Mouse (Mus musculus): ENCODE measurements around the gene Fbxo45. TPM values are rescaled to one million over a fixed set of nuclear protein-coding genes. Genes with fewer than 3 reads are reported as not detected.
"Not testable (repeated sequence)": the region's sequence is repeated elsewhere in the genome, so short reads cannot be mapped to it uniquely, and the experiment has no call there.

The Fbxo45 gene
- 20.5 and 21.8 TPM in 2 replicates for polyA plus RNA-seq (2015; fragmentation: Nextera tagmentation; extraction: Ambion mirVana)

DNA sequence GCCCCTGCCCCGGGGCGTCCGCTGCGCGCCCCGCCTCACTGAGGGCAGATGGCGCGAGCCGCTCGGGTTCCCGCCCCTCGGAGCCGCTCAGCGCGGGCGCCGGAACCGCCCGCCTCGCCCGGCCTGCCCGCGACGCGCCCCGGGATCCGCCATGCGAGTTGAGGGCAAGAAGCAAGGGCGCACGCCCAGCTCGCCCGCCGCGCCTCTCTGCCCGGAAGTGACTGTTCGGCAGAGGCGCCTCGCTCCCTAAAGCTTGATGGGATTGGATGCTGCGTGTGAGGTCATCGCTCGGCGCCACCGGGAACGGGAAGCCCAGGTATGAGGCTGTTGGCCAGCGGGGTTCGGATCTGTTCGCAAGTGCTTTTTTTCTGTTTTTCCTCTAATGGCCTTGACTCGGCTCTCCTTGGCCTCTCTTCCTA, at the start of gene Fbxo45, which contains the start of gene Wdr53:
Fbxo45 (minus strand) TSS at position 207 of the 419 bp plus-strand sequence.
Wdr53 (plus strand) TSS at position 276 of the 419 bp plus-strand sequence.
- ATAC-seq (ENCODE audit: low FRiP score, low read depth), result peak; percentile 99
- Histone ChIP-seq H3K4me1 (replicated peaks) (peaks cover 33% of the 10 kb centered on the region), H3K27ac (replicated peaks) (peak within 1 kb of the TSS; percentile 91), H3K4me3 (peak within 1 kb of the TSS; percentile 83), H3K9ac (peak within 1 kb of the TSS; percentile 83), H3K4me2 (peak within 1 kb of the TSS; percentile 78), H3K9me3 (no peaks in the 10 kb centered on the region), H3K27me3 (no peaks in the 10 kb centered on the region), H3K36me3 (peaks cover 2% of the 10 kb centered on the region; the same call in 1 of the 2 replicates)
- under 1% methylated on average over 43 of the region's 48 CpGs for WGBS

DNA sequence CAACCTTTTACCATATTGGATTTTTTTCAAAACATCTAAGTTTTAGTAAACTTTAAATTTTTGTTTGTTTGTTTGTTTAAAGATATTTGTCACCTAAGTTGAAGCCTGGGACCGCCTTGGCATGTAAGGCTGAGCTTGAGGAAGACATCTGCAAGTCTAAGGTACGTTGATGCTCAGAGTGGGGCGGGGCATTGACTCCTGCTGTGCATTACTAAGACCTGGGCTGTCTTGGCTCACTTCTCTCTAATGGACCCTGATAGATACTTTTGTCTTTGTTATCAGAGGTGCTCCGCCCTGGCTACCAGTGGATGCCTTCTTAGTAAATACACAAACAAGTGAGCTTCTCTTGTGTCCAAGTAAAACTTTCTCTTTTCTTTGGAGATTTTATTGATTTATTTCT, 44.9 kb upstream of the Fbxo45 start:
- no peak for ATAC-seq (ENCODE audit: low FRiP score, low read depth)
- Histone ChIP-seq H3K36me3 (peaks cover 52% of the 10 kb centered on the region), H3K9me3 (no peaks in the 10 kb centered on the region), H3K4me3 (no peak overlapping the region), H3K4me1 (replicated peaks) (no peaks in the 10 kb centered on the region), H3K27ac (replicated peaks) (no peak overlapping the region), H3K9ac (no peak overlapping the region), H3K4me2 (no peak overlapping the region), H3K27me3 (no peaks in the 10 kb centered on the region)
- 95% methylated on average over 4 of the region's 4 CpGs for WGBS

DNA sequence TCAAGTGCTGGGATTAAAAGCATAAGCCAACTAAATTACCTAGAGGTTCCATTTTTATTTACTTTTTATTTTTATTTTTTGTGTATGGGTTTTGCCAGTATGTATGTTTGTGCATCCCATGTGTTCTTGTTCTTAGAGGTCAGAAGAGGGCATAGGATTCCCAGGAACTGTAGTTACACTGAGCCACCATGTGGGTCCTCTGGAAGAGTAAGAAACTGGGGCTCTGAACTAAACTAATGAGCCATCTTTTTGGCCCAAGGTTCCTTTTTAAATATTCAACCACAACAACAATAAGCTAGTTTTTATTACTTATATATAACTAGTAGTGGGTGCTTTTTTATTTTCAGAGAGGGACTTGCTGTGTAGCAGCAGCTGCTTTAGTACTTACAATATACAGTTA, 35.6 kb upstream of the Fbxo45 start:
- no peak for ATAC-seq (ENCODE audit: low FRiP score, low read depth)
- no peak overlapping the region for H3K9ac ChIP-seq
- no peaks in the 10 kb centered on the region for H3K9me3 ChIP-seq
- peaks cover 40% of the 10 kb centered on the region for H3K4me1 ChIP-seq (replicated peaks)
- H3K4me2 ChIP-seq, result no peak overlapping the region
- H3K4me3 ChIP-seq, result no peak overlapping the region
- no peak overlapping the region for H3K27ac ChIP-seq (replicated peaks)
- no peaks in the 10 kb centered on the region for H3K27me3 ChIP-seq
- H3K36me3 ChIP-seq, result peaks cover 45% of the 10 kb centered on the region

DNA sequence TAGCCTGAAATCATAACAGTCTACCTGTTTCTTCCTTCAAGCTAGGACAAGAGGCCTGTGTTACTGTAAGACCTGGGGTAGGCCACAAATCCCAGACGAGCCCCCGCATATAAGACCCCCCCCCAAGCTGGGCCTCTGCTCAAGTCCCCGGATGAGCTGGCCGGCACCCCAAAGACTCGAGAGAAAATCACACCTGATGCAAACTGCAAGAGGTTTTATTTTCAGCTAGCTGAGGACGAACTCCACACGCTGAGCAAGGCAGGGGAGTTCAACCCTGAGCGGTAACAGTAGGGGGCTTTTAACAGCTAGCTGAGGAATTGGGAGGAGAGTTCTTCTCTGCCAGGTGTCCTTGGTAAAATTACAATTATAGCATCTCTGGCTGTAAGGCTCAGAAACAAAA, 33.3 kb upstream of the Fbxo45 start:
- no peak for ATAC-seq (ENCODE audit: low FRiP score, low read depth)
- Histone ChIP-seq H3K27me3 (no peaks in the 10 kb centered on the region), H3K9me3 (no peaks in the 10 kb centered on the region), H3K4me3 (peak overlapping the region; percentile 14), H3K9ac (no peak overlapping the region), H3K4me1 (replicated peaks) (peaks cover 45% of the 10 kb centered on the region), H3K27ac (replicated peaks) (no peak overlapping the region), H3K36me3 (peaks cover 26% of the 10 kb centered on the region), H3K4me2 (peak overlapping the region; percentile 63)
- WGBS, result 93% methylated on average over 8 of the region's 8 CpGs

DNA sequence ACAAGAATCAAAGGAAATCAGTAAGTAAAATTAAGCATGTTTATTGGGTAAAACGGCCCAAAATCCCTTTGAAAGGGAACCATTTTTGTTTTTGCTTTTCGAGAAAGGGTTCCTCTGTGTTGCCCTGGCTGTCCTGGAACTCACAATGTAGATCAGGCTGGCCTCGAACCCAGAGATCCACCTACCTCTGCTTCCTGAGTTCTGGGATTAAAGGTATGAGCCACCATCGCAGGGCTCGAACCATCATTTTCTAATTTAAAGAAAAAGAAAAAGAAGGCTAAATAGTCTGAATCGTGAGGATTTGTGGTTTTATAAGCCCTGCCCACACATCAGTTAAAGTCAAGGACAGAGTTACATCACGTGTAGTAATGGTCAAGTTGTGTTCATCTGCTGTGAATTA, 31.4 kb upstream of the Fbxo45 start:
- Histone ChIP-seq H3K4me3 (peak overlapping the region; percentile 69), H3K4me2 (peak overlapping the region; percentile 63), H3K9ac (peak overlapping the region; percentile 74), H3K36me3 (peaks cover 7% of the 10 kb centered on the region), H3K27me3 (no peaks in the 10 kb centered on the region), H3K27ac (replicated peaks) (peak overlapping the region; percentile 93; the same call in 1 of the 2 replicates), H3K4me1 (replicated peaks) (peaks cover 45% of the 10 kb centered on the region), H3K9me3 (no peaks in the 10 kb centered on the region)
- no peak for ATAC-seq (ENCODE audit: low FRiP score, low read depth)
- 55% methylated on average over 7 of the region's 7 CpGs for WGBS

DNA sequence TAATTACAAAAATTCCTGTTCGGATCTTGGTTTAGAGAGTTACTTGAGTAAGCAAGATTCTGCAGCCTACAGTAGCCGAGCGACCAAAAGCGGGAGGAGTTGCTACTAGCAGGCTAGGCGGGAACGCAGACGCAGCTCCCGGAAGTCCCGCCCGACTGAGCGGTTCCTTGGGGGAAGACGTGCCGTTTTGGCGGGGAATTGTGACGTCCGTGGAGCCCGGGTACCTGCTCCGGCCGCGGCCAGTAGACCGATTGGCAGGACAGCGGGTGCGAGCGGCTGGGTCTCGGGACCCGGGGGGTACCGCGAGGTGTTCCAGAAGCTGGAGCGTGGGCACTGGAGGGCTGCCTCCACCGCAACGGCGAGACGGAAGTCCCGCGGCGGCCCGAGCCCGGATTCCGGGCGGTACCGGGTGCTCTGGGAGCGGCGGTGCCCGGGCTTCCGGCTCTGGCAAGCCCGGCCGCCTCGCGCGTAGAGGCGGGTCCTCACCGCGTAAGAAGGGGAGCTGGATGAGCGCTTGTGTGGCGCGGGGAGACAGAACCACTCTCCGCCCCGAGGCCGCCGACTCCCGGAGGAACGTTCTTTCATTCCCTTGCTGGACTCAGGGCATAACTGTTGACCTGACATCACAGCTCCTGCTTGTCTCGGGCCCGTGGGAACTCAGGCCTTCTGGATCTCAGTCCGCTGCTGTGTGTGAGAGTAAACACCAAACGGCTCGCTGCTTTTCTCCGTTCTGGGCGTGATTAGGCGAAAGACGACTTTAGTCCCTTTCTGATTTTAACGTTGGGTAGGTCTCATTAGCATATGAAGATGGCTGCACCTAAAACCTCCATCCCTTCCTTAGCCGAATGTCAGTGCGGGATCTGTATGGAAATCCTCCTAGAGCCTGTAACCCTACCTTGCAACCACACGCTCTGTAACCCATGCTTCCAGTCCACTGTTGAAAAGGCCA, 30.6 kb upstream of the Fbxo45 start, which contains the start of gene Rnf168:
Rnf168 (plus strand) TSS at position 152 of the 949 bp plus-strand sequence.
- WGBS, result 0% methylated on average over 74 of the region's 75 CpGs
- ATAC-seq (ENCODE audit: low FRiP score, low read depth), result peak; percentile 93
- Histone ChIP-seq H3K27ac (replicated peaks) (peak within 1 kb of the TSS; percentile 93), H3K4me3 (peak within 1 kb of the TSS; percentile 69), H3K9me3 (no peaks in the 10 kb centered on the region), H3K4me2 (peak within 1 kb of the TSS; percentile 63), H3K36me3 (0 out of 2 replicates have a peak, but pooled peaks cover 2% of the 10 kb centered on the region), H3K4me1 (replicated peaks) (peaks cover 45% of the 10 kb centered on the region), H3K9ac (peak within 1 kb of the TSS; percentile 74), H3K27me3 (no peaks in the 10 kb centered on the region)

DNA sequence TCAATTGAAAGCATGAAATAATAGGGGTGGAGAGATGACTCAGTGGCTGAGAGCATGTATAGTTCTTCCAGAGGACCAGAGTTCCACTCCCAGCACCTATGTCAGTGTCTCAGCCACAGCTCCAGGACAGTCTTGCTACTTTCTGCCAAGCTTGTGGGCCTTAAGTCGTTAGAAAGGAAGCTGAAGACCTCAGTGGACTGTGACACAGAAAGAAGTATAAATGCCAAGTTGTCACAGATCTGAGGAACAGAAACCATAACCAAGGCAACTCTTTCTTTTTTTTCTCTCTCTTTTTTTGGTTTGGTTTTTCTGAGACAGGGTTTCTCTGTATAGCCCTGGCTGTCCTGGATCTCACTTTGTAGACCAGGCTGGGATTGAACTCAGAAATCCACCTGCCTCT, 28.9 kb upstream of the Fbxo45 start:
- Histone ChIP-seq H3K9ac (no peak overlapping the region), H3K4me3 (no peak overlapping the region), H3K4me1 (replicated peaks) (peaks cover 32% of the 10 kb centered on the region), H3K36me3 (no peaks in the 10 kb centered on the region), H3K27ac (replicated peaks) (no peak overlapping the region), H3K27me3 (no peaks in the 10 kb centered on the region), H3K4me2 (no peak overlapping the region), H3K9me3 (no peaks in the 10 kb centered on the region)
- ATAC-seq (ENCODE audit: low FRiP score, low read depth), result no peak
- WGBS, result 70% methylated on average over 1 of the region's 1 CpGs

DNA sequence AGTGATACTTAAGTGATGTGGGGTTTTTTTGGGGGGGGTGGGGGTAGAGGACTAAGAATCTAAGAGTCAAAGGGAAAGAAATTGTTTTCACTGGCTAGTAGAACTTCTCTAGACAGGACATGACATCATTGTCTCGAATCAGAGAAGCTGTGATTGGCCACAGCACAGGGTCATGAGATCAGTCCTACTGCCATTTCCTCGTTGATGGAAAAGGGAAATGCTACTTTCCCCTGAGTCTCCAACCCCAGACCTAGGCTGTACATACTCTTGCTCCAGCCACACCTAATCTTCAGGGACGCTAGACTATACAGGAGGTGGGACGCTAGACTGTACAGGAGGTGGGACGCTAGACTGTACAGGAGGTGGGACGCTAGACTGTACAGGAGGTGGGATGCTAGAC, 28.1 kb upstream of the Fbxo45 start:
- 90% methylated on average over 6 of the region's 6 CpGs for WGBS

DNA sequence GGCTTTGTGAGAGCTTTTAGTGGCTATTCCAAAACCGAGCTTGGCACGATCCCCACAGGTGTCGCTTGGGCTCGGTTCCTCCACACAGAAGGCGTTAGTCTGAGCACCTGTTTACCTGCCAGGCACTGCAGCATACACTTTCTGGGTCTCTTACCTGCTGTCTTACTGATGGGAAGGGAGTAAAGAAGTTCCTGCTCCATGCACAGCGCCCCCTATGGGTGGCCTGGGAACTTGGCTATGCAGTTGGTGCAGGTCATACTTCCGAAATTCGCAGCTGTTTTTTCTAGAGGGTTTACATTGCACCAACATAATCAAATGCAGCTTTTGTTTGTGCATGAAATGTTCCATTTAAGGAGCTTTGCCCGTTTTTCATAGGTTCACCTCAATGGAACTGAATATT, 26.4 kb upstream of the Fbxo45 start:
- 61% methylated on average over 9 of the region's 9 CpGs for WGBS
- H3K27me3 ChIP-seq, result no peaks in the 10 kb centered on the region
- H3K4me2 ChIP-seq, result no peak overlapping the region
- ATAC-seq (ENCODE audit: low FRiP score, low read depth), result no peak
- H3K27ac ChIP-seq (replicated peaks), result no peak overlapping the region
- peaks cover 7% of the 10 kb centered on the region for H3K4me1 ChIP-seq (replicated peaks)
- H3K4me3 ChIP-seq, result no peak overlapping the region
- H3K9me3 ChIP-seq, result no peaks in the 10 kb centered on the region
- no peak overlapping the region for H3K9ac ChIP-seq
- no peaks in the 10 kb centered on the region for H3K36me3 ChIP-seq

More for the DNA sequence above, 28.1 kb upstream of the Fbxo45 start:
- Histone ChIP-seq H3K4me1 (replicated peaks) (peaks cover 24% of the 10 kb centered on the region), H3K9ac (no peak overlapping the region), H3K4me3 (no peak overlapping the region), H3K27ac (replicated peaks) (no peak overlapping the region), H3K4me2 (no peak overlapping the region), H3K27me3 (no peaks in the 10 kb centered on the region), H3K9me3 (no peaks in the 10 kb centered on the region), H3K36me3 (no peaks in the 10 kb centered on the region)
- no peak for ATAC-seq (ENCODE audit: low FRiP score, low read depth)

DNA sequence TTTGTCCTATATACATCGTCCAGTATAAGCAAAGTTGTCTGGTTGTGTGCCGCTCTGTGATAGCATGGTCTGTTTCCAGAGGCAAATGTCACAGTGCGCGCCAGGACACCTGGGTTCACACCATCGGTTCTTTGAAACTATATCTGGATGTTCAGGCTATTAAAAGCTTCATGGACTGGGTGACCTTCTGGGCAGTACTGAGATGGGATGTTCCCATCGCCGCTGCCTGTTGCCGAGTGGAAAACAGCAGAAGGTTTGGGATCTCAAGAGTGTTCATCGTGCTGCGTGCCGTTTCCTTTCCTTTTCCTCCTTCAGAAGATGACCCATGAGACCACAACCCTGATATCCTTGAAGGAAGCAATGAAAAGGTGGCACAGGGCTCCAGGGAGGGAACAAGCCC, 24.3 kb upstream of the Fbxo45 start, which contains the start of gene Smco1:
Smco1 (plus strand) TSS at position 178 of the 400 bp plus-strand sequence.
- no peak within 1 kb of the TSS for H3K9ac ChIP-seq
- H3K4me3 ChIP-seq, result no peak within 1 kb of the TSS
- no peaks in the 10 kb centered on the region for H3K36me3 ChIP-seq
- ATAC-seq (ENCODE audit: low FRiP score, low read depth), result no peak
- no peaks in the 10 kb centered on the region for H3K4me1 ChIP-seq (replicated peaks)
- H3K27me3 ChIP-seq, result no peaks in the 10 kb centered on the region
- WGBS, result 85% methylated on average over 11 of the region's 11 CpGs
- no peak within 1 kb of the TSS for H3K27ac ChIP-seq (replicated peaks)
- H3K4me2 ChIP-seq, result no peak within 1 kb of the TSS
- H3K9me3 ChIP-seq, result no peaks in the 10 kb centered on the region

DNA sequence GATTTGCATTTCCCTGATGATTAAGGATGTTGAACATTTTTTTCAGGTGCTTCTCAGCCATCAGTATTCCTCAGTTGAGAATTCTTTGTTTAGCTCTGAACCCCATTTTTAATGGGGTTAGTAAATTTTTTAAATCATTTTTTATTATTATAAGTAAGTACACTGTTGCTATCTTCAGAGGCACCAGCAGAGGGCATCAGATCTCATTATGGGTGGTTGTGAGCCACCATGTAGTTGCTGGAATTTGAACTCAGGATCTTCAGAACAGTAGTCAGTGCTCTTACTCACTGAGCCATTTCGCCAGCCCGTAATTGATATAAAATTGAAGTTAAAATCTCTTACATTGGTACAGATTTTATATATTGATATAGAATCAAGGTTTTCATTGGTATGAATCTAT, 17.3 kb upstream of the Fbxo45 start:
- H3K27me3 ChIP-seq; H3K36me3 ChIP-seq; H3K4me1 ChIP-seq (replicated peaks); H3K9me3 ChIP-seq; ATAC-seq (ENCODE audit: low FRiP score, low read depth); H3K4me3 ChIP-seq; H3K9ac ChIP-seq; H3K27ac ChIP-seq (replicated peaks); H3K4me2 ChIP-seq: not testable (repeated sequence)
- WGBS, result 85% methylated on average over 2 of the region's 2 CpGs

DNA sequence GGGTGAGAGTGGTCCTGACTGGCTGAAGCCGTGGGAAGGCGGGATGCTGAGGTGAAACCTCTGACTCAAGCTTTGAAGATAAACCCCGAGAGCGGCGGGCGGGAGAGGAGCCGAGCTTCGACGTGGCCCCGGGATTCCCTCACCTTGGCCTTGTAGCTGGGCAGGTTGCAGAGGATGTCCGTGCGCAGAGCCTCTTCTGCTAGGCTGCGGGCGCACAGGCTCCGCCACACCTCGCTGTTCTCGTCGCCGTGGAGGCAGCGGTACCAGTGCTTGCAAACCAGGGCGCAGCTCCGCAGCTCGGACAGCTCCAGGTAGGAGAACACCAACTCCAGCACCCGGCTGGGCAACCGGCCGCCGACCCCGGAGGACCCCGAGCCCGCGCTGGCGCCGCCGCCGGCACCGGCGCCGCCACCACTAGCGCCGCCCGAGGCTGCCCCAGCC, 587 bp downstream of the Fbxo45 start:
- 0% methylated on average over 32 of the region's 41 CpGs for WGBS
- Histone ChIP-seq H3K9ac (peak overlapping the region; percentile 83), H3K4me1 (replicated peaks) (peaks cover 33% of the 10 kb centered on the region), H3K27ac (replicated peaks) (peak overlapping the region; percentile 91), H3K4me2 (peak overlapping the region; percentile 68), H3K36me3 (no peaks in the 10 kb centered on the region), H3K27me3 (no peaks in the 10 kb centered on the region), H3K4me3 (peak overlapping the region; percentile 83), H3K9me3 (no peaks in the 10 kb centered on the region)
- ATAC-seq (ENCODE audit: low FRiP score, low read depth), result peak; percentile 51

All from hindbrain, embryonic 15.5 days (tissue).